Mouse (Mus musculus) liver, embryonic 14.5 days (tissue): ENCODE data around the gene Myo1f. TPM values are rescaled to one million over a fixed set of nuclear protein-coding genes. Genes with fewer than 3 reads are reported as not detected.

ENCODE experiments used
- ATAC-seq: fragments of 200-750 bp; cut with Nextera tagmentation; 2 replicates; pipeline ENCODE4 v1.8.0; 2017; ENCODE audit warnings: moderate number of reproducible peaks, mild to moderate bottlenecking, moderate library complexity; ENCODE audit not compliant: insufficient read depth
- DNase-seq, 3 experiments: peaks; one replicate each; pipeline ENCODE4 v3.0.0-alpha.2; 2012 to 2013; ENCODE audit warnings: low read depth in 3 of 3, low spot score in 3 of 3
- H3K27ac ChIP-seq: fragments of 300-500 bp; sonication (generic); 2 replicates; pipeline ENCODE4 v1.5.1; 2014; ENCODE audit warnings: moderate library complexity, mild to moderate bottlenecking, control low read depth, inconsistent platforms
- H3K27me3 ChIP-seq: fragments of 300-500 bp; sonication (generic); 2 replicates; pipeline ENCODE4 v1.6.1; 2014; ENCODE audit warnings: mild to moderate bottlenecking, low read length, moderate library complexity; ENCODE audit not compliant: control insufficient read depth, insufficient read depth
- H3K36me3 ChIP-seq: fragments of 300-500 bp; sonication (generic); replicated peaks from 2 replicates; pipeline ENCODE4 v1.6.1; 2014; ENCODE audit warnings: low read depth; ENCODE audit not compliant: control insufficient read depth, insufficient read depth
- H3K4me1 ChIP-seq, 2 experiments: fragments of 200-500 bp in 1 of 2; fragments of 300-500 bp in 1 of 2; sonication (generic) in 1 of 2; replicated peaks; 2 replicates each; pipeline ENCODE4 v1.6.1; 2012 to 2014; ENCODE audit warnings: antibody characterized with exemption in 1 of 2, inconsistent platforms in 1 of 2, low read length in 1 of 2; ENCODE audit not compliant: control insufficient read depth in 2 of 2, insufficient read depth in 2 of 2
- H3K4me2 ChIP-seq: fragments of 300-500 bp; sonication (generic); 2 replicates; pipeline ENCODE4 v1.6.1; 2014; ENCODE audit warnings: low read depth, mild to moderate bottlenecking, control low read depth, moderate library complexity
- H3K4me3 ChIP-seq, 2 experiments: fragments of 200-500 bp in 1 of 2; fragments of 300-500 bp in 1 of 2; sonication (generic) in 1 of 2; 2 replicates each; pipeline ENCODE4 v1.5.1; 2012 to 2014; ENCODE audit warnings: low read depth in 2 of 2, low read length in 2 of 2, mild to moderate bottlenecking in 2 of 2, control low read depth in 1 of 2, inconsistent platforms in 1 of 2, moderate library complexity in 1 of 2; ENCODE audit not compliant: insufficient read depth in 1 of 2
- H3K9ac ChIP-seq: fragments of 300-500 bp; sonication (generic); replicated peaks from 2 replicates; pipeline ENCODE4 v1.6.1; 2014; ENCODE audit warnings: mild to moderate bottlenecking, control low read depth, moderate library complexity
- H3K9me3 ChIP-seq: fragments of 300-500 bp; sonication (generic); 2 replicates; pipeline ENCODE4 v1.6.1; 2016; ENCODE audit warnings: low read length, mixed read lengths; ENCODE audit not compliant: control insufficient read depth
- CTCF ChIP-seq: IDR thresholded peaks from 2 replicates; pipeline ENCODE4 v1.5.1; 2016; ENCODE audit warnings: antibody characterized with exemption, low read depth, control low read depth
- EP300 ChIP-seq: IDR thresholded peaks from 2 replicates; pipeline ENCODE4 v1.6.1; 2016; ENCODE audit warnings: antibody characterized with exemption, low read depth
- WGBS: fragments of 180-500 bp; shearing (Covaris S2); extraction: QIAGEN DNeasy Blood & Tissue Kit; methylation state at CpG from one replicate; pipeline ENCODE4 v1.1.7; 2014; ENCODE audit not compliant: insufficient replicate concordance; 5-methylcytosine and 5-hydroxymethylcytosine counted together
- polyA plus RNA-seq, 2 experiments: library from polyadenylated mRNA; depleted of rRNA in 1 of 2; stranded (reverse) in 1 of 2; unstranded in 1 of 2; fragments of >200 nt; fragmentation: Nextera tagmentation in 1 of 2; extraction: Ambion mirVana in 1 of 2; gene quantifications; 2 replicates each; pipeline versions ENCODE4 v1.2.1 to v1.2.3; 2012 to 2014

Myo1f gene
- polyA plus RNA-seq, 2 experiments, result 4.5 to 5.9 TPM

DNA sequence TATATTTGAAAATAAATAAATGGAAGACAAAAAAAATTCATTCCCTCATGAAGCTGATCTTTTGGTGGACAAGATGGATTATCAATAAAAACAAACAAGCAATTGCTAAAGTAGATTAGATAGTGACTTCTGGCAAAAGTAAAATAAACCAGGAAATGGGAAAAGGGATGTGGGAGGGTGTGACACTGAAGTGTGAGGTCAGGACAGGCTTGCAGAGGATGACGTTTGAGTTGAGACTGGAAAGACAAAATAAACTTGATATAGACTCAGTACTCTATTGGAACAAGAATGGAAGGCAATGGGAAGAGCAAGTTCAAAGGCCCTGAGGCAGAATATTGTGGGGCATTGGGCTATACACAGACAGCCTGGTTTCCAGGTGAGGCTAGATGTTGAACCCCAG, 35.1 kb upstream of the Myo1f start:
- no peaks in the 10 kb centered on the region for H3K36me3 ChIP-seq
- H3K4me3 ChIP-seq, result no peak overlapping the region
- no peaks in the 10 kb centered on the region for H3K9me3 ChIP-seq
- H3K27ac ChIP-seq, result no peak overlapping the region
- ATAC-seq (no peak), DNase-seq (no peak)
- TF ChIP-seq EP300 (no peak), CTCF (no peak)
- H3K4me1 ChIP-seq, result peaks cover 0 to 5% of the 10 kb centered on the region in 2 experiments; a peak in 2 of 4 replicates
- H3K27me3 ChIP-seq, result no peaks in the 10 kb centered on the region
- H3K9ac ChIP-seq, result no peak overlapping the region
- H3K4me2 ChIP-seq, result no peak overlapping the region
- WGBS, result 10% methylated on average over 1 of the region's 1 CpGs

DNA sequence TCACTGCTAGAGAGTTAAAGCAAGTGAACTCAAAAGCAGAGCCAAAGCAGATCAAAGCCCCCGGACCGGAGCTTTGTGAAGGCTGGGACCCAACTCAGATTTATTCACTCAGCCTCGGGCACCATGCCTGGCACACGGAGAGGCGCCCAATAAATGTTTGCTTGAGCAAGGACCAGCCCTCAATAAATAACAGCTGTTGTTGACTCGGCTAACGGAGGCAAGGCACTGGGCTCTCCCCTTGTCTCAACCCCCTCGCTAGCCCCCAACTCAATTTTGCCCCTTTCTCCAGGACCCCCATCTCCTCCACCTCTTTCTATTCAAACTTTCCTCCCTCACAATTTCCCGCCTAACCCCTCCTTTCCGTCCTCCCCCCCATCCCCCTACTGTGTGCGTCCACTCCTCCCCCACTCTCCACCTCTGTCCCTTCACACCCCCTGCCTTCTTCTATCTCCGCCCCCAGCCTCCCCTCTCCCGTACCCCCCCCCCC, 32.0 kb upstream of the Myo1f start:
- Histone ChIP-seq H3K9me3 (no peaks in the 10 kb centered on the region), H3K4me3 (peak overlapping the region; percentile 27 to 57; a peak in 3 of 4 replicates), H3K27ac (no peak overlapping the region), H3K36me3 (no peaks in the 10 kb centered on the region), H3K27me3 (no peaks in the 10 kb centered on the region), H3K4me1 (peaks cover 0 to 5% of the 10 kb centered on the region in 2 experiments; a peak in 2 of 4 replicates), H3K4me2 (peak overlapping the region; percentile 72), H3K9ac (no peak overlapping the region; the same call in 1 of the 2 replicates)
- TF ChIP-seq CTCF (no peak), EP300 (no peak)
- ATAC-seq (peak; percentile 26; the same call in 1 of the 2 replicates), DNase-seq (no peak)
- WGBS, result 10% methylated on average over 12 of the region's 13 CpGs

DNA sequence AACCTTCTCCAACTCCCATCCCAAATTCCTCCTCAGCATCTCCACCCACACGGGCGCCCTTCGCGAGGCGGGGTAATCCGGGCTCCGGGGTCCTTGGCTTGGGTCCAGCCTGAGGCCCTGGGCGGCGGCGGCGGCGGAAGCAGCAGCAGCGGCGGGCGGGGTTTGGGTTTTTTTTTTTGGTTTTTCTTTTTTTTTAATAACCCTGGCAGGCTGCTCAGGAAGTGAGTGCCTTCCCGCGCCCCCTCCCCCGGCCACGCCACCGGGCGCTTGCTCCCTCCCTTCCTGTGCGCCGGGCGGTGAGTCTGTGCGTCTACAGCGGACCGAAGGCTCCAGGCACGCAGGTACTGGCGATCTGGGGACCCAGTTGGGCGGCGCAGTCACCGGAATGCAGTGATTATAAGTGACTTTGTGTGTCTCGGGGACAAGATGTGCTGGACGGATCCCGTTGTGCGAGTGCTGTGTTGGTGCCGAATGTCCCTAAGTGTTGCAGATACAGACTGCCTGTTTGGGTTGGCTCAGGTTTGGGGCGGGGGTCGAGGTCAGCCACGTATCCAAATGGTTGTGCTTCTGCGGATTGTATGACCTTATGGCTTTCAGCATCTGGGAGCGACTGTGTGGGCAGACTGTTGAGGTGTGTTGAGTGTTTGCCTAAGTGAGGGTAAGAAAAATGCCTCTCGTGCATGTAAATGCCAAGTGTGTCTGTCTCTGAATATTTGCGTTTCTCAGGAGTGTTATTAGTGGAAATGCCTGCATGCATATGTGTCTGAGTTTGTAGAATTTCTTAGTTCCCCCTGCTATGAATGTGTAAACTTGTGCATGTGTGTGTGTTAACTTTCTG, 31.4 kb upstream of the Myo1f start, which contains the start of gene Adamts10:
TSS of gene Adamts10 (plus strand) at position 287 of the 838 bp plus-strand sequence.
- no peak for TF ChIP-seq CTCF
- TF ChIP-seq EP300, result no peak
- ATAC-seq (peak; percentile 63; the same call in 1 of the 2 replicates), DNase-seq (peak in 1 of 3 experiments; percentile 10)
- Histone ChIP-seq H3K4me1 (peaks cover 0 to 5% of the 10 kb centered on the region in 2 experiments; a peak in 2 of 4 replicates), H3K27me3 (no peaks in the 10 kb centered on the region), H3K9ac (peak within 1 kb of the TSS; percentile 32), H3K4me2 (peak within 1 kb of the TSS; percentile 72), H3K9me3 (no peaks in the 10 kb centered on the region), H3K4me3 (peak within 1 kb of the TSS; percentile 57 to 69), H3K27ac (no peak within 1 kb of the TSS), H3K36me3 (no peaks in the 10 kb centered on the region)
- under 1% methylated on average over 44 of the region's 44 CpGs for WGBS

DNA sequence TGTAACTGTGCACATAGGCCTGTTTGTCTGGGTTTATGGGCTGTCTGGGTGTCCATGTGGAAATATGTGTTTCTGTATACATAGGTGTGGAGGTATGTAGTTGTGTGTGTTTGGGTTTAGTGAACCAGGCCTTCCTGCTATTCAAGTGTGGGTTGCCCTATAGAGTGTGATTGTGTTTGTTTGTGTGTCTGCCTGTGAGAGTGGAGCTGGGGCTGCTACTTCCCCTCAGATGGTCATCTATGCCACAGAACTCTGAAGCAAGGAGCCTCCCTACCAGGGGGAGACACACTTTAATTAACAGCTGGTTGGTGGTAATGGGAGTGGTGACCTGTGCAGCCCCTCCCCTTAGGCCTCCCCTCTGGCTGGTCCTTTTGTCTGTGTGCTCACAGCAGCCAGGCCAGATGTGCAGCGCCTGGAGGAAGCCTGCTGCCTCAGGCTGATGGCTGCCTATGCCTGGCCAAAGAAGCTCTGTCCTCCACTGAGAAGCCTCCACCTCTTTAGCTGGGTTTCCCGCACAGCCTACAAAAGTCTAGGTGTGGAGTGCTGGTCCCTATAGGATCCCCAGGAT, 30.6 kb upstream of the Myo1f start:
- no peak for ATAC-seq
- TF ChIP-seq EP300 (no peak), CTCF (no peak)
- Histone ChIP-seq H3K9me3 (no peaks in the 10 kb centered on the region), H3K9ac (no peak overlapping the region), H3K4me2 (peak overlapping the region; percentile 72), H3K4me1 (peaks cover 0 to 5% of the 10 kb centered on the region in 2 experiments; a peak in 2 of 4 replicates), H3K36me3 (no peaks in the 10 kb centered on the region), H3K27ac (no peak overlapping the region), H3K4me3 (peak overlapping the region; percentile 57 to 69), H3K27me3 (no peaks in the 10 kb centered on the region)
- no peak for DNase-seq
- WGBS, result 32% methylated on average over 2 of the region's 2 CpGs

DNA sequence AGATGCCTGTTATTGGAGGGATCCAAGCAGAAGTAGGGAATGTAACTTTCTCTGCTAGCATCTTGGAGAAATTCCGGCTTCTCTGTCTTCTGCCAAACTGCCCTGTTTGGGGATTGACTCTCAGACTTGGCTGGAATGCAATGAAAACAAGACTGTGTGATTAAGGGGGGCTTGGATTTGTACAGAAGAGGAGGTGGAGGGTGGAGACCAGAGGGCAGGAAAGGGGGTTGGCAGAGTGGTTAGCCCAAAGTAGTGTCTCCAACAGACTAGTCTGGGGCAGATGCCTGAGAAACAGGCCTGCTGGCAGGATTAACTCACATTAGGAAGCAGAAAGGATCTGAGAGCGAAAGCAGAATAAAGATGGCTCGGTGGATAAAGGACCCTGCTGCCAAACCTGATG, 29.0 kb upstream of the Myo1f start:
- Histone ChIP-seq H3K4me2 (no peak overlapping the region), H3K36me3 (no peaks in the 10 kb centered on the region), H3K9ac (no peak overlapping the region), H3K27me3 (no peaks in the 10 kb centered on the region), H3K9me3 (no peaks in the 10 kb centered on the region), H3K4me1 (peaks cover 0 to 5% of the 10 kb centered on the region in 2 experiments; a peak in 2 of 4 replicates), H3K4me3 (no peak overlapping the region), H3K27ac (no peak overlapping the region)
- no peak for ATAC-seq
- no peak for TF ChIP-seq CTCF
- no peak for TF ChIP-seq EP300
- 66% methylated on average over 3 of the region's 3 CpGs for WGBS
- DNase-seq, result no peak
